Comparison of ENCODE assay signal across 11 mouse cellular contexts in the genomic region with DNA sequence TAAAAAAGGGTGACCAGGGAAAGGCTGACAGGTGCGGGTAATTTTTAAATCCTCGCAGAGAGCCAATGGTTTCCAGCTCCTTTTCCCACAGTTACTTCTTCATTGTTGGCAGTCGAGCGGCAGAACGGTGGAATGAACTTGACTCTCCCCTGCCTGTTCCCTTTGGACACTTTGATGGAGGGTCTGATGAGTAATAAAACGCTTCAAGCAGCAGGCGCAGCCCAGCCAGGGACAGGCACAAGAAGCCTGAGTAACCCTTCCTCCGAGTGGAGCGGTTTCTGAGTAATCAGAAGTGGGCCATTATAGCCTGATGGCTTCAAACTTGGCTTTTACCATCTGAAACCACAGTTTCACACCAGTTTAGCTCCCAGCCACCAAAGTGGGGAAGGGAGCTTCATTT.
DNase-seq lines count a peak whose midpoint lies in the region; ATAC-seq and TF ChIP-seq lines count a peak whose summit lies in the region.
"Had no signal": no experiment of that assay in that cellular context is flagged by ENCODE, and none has a peak within 500 bp of the region (broad histone marks: within the 10 kb centered on the region; RNA-seq: fewer than 3 reads in every experiment).

No protein-coding gene starts in this region.

- H3K9ac ChIP-seq in hindbrain, embryonic 14.5 days = peak overlapping the region; percentile 16; the same call in 1 of the 2 replicates
- H3K9ac ChIP-seq in hindbrain, postnatal 0 days (replicated peaks; ENCODE audit: low read length) = no peak overlapping the region
- H3K9ac ChIP-seq in neural tube, embryonic 11.5 days (ENCODE audit: low read length) = no peak overlapping the region
- H3K9ac ChIP-seq in stomach, embryonic 16.5 days (ENCODE audit: low read length) = peak overlapping the region; percentile 37; the same call in 1 of the 2 replicates
- H3K9ac ChIP-seq: embryonic facial prominence, embryonic 13.5 days had no signal

- peaks cover 17% of the 10 kb centered on the region for H3K27me3 ChIP-seq in hindbrain, embryonic 14.5 days (ENCODE audit: control insufficient read depth, insufficient read depth, low read length)
- H3K27me3 ChIP-seq in hindbrain, postnatal 0 days (ENCODE audit: insufficient read depth, low read length) = 0 out of 2 replicates have a peak, but pooled peaks cover 14% of the 10 kb centered on the region
- H3K27me3 ChIP-seq in neural tube, embryonic 11.5 days (ENCODE audit: control insufficient read depth, insufficient read depth, low read length) = no peaks in the 10 kb centered on the region
- H3K27me3 ChIP-seq in stomach, embryonic 16.5 days (ENCODE audit: control insufficient read depth, insufficient read depth, low read length) = no peaks in the 10 kb centered on the region

- WGBS in hindbrain, embryonic 14.5 days = 37% methylated on average over 9 of the region's 9 CpGs
- 49% methylated on average over 9 of the region's 9 CpGs for WGBS in hindbrain, postnatal 0 days
- 14% methylated on average over 9 of the region's 9 CpGs for WGBS in neural tube, embryonic 11.5 days
- 37% methylated on average over 9 of the region's 9 CpGs for WGBS in stomach, embryonic 16.5 days

- no peak for ATAC-seq in hindbrain, embryonic 14.5 days (ENCODE audit: low FRiP score)
- no peak for ATAC-seq in hindbrain, postnatal 0 days
- ATAC-seq in neural tube, embryonic 11.5 days (ENCODE audit: insufficient read depth, low FRiP score, low TSS enrichment) = peak; percentile 66; the same call in 1 of the 2 replicates
- peak; percentile 25; the same call in 1 of the 2 replicates for ATAC-seq in stomach, embryonic 16.5 days (ENCODE audit: insufficient read depth, low FRiP score)

- 0 out of 2 replicates have a peak overlapping the region, but pooled peaks have one; percentile 4 for H3K4me2 ChIP-seq in hindbrain, embryonic 14.5 days (replicated peaks)
- H3K4me2 ChIP-seq in hindbrain, postnatal 0 days (ENCODE audit: low read depth, low read length) = no peak overlapping the region
- H3K4me2 ChIP-seq in neural tube, embryonic 11.5 days (ENCODE audit: low read depth) = 0 out of 2 replicates have a peak overlapping the region, but pooled peaks have one; percentile 12
- peak overlapping the region; percentile 14; the same call in 1 of the 2 replicates for H3K4me2 ChIP-seq in stomach, embryonic 16.5 days (ENCODE audit: low read depth, low read length)
- H3K4me2 ChIP-seq: embryonic facial prominence, embryonic 13.5 days had no signal

- no peak overlapping the region for H3K4me3 ChIP-seq in hindbrain, embryonic 14.5 days (replicated peaks; ENCODE audit: low read length)
- H3K4me3 ChIP-seq in hindbrain, postnatal 0 days (ENCODE audit: low read length) = no peak overlapping the region
- H3K4me3 ChIP-seq in neural tube, embryonic 11.5 days (ENCODE audit: low read depth, low read length) = no peak overlapping the region
- H3K4me3 ChIP-seq in embryonic fibroblast, embryonic 13.5 days (ENCODE audit: insufficient read depth, low read length) = no peak overlapping the region
- no peak overlapping the region for H3K4me3 ChIP-seq in stomach, embryonic 16.5 days (replicated peaks; ENCODE audit: low read length)
- H3K4me3 ChIP-seq: embryonic facial prominence, embryonic 13.5 days; hindbrain, embryonic 10.5 days had no signal

- no peak for TF ChIP-seq POLR2A in embryonic fibroblast, embryonic 13.5 days (IDR thresholded peaks at IDR 0.05; ENCODE audit: low read depth, low read length)

- H3K4me1 ChIP-seq in hindbrain, embryonic 14.5 days (replicated peaks; ENCODE audit: control insufficient read depth, insufficient read depth, low read length) = peaks cover 23% of the 10 kb centered on the region
- H3K4me1 ChIP-seq in hindbrain, postnatal 0 days (ENCODE audit: insufficient read depth, low read length) = no peaks in the 10 kb centered on the region
- peaks cover 44% of the 10 kb centered on the region for H3K4me1 ChIP-seq in neural tube, embryonic 11.5 days (ENCODE audit: control insufficient read depth, insufficient read depth, low read length)
- peaks cover 23% of the 10 kb centered on the region for H3K4me1 ChIP-seq in embryonic fibroblast, embryonic 13.5 days (ENCODE audit: control insufficient read depth, insufficient read depth, low read length)
- peaks cover 37% of the 10 kb centered on the region for H3K4me1 ChIP-seq in stomach, embryonic 16.5 days (ENCODE audit: control insufficient read depth, insufficient read depth, low read length)

- no peak for TF ChIP-seq CTCF in hindbrain, postnatal 0 days (IDR thresholded peaks at IDR 0.05; ENCODE audit: low read depth)
- no peak for TF ChIP-seq CTCF in embryonic fibroblast, embryonic 13.5 days (IDR thresholded peaks at IDR 0.05; ENCODE audit: borderline replicate concordance, insufficient read depth, low read length)

- no peaks in the 10 kb centered on the region for H3K36me3 ChIP-seq in hindbrain, embryonic 14.5 days (replicated peaks; ENCODE audit: control insufficient read depth, insufficient read depth)
- no peaks in the 10 kb centered on the region for H3K36me3 ChIP-seq in hindbrain, postnatal 0 days (ENCODE audit: insufficient read depth, low read length)
- H3K36me3 ChIP-seq in neural tube, embryonic 11.5 days (ENCODE audit: control insufficient read depth, insufficient read depth, low read length) = no peaks in the 10 kb centered on the region
- no peaks in the 10 kb centered on the region; the same call in 1 of the 2 replicates for H3K36me3 ChIP-seq in stomach, embryonic 16.5 days (ENCODE audit: control insufficient read depth, insufficient read depth, low read length)

- no peaks in the 10 kb centered on the region for H3K9me3 ChIP-seq in hindbrain, embryonic 14.5 days (ENCODE audit: control insufficient read depth, low read length)
- H3K9me3 ChIP-seq in hindbrain, postnatal 0 days (ENCODE audit: low read length) = no peaks in the 10 kb centered on the region
- no peaks in the 10 kb centered on the region for H3K9me3 ChIP-seq in neural tube, embryonic 11.5 days (ENCODE audit: control insufficient read depth, low read length)
- H3K9me3 ChIP-seq in stomach, embryonic 16.5 days (replicated peaks; ENCODE audit: control insufficient read depth, low read length) = no peaks in the 10 kb centered on the region
- H3K9me3 ChIP-seq: embryonic facial prominence, embryonic 13.5 days; hindbrain, embryonic 10.5 days had no signal

- DNase-seq in hindbrain, embryonic 14.5 days (ENCODE audit: low spot score) = no peak
- DNase-seq in hindbrain, postnatal 0 days (ENCODE audit: low spot score) = no peak
- DNase-seq in neural tube, embryonic 11.5 days (ENCODE audit: low spot score) = peak; percentile 53
- DNase-seq in neural tube, embryonic 10.5 days (ENCODE audit: extremely low spot score, low spot score) = no peak
- DNase-seq in right cerebral cortex, postnatal 14 days = no peak
- DNase-seq in thymus, postnatal 25 days = no peak
- DNase-seq: lung, postnatal 36 days had no signal

- no peak overlapping the region; the same call in 1 of the 2 replicates for H3K27ac ChIP-seq in hindbrain, embryonic 14.5 days
- no peak overlapping the region for H3K27ac ChIP-seq in hindbrain, postnatal 0 days
- H3K27ac ChIP-seq in neural tube, embryonic 11.5 days (ENCODE audit: low read depth, low read length) = peak overlapping the region; percentile 60; the same call in 1 of the 2 replicates
- H3K27ac ChIP-seq in embryonic fibroblast, embryonic 13.5 days (ENCODE audit: insufficient read depth, low read length) = peak overlapping the region; percentile 90
- peak overlapping the region; percentile 56; the same call in 1 of the 2 replicates for H3K27ac ChIP-seq in stomach, embryonic 16.5 days (ENCODE audit: low read length)
- H3K27ac ChIP-seq: embryonic facial prominence, embryonic 13.5 days; hindbrain, embryonic 10.5 days had no signal

Comparison
In these comparisons a context has a peak if more than half of its experiments do, and no peak if none do; other contexts are left out.
1. H3K9ac ChIP-seq: peak in hindbrain, embryonic 14.5 days (single experiment) and stomach, embryonic 16.5 days (single experiment); none in hindbrain, postnatal 0 days (single experiment) and neural tube, embryonic 11.5 days (single experiment).
2. ATAC-seq: peak in neural tube, embryonic 11.5 days (single experiment) and stomach, embryonic 16.5 days (single experiment); none in hindbrain, embryonic 14.5 days (single experiment) and hindbrain, postnatal 0 days (single experiment).
3. H3K27ac ChIP-seq: peak in neural tube, embryonic 11.5 days (single experiment), embryonic fibroblast, embryonic 13.5 days (single experiment) and stomach, embryonic 16.5 days (single experiment); none in hindbrain, embryonic 14.5 days (single experiment) and hindbrain, postnatal 0 days (single experiment).